Mouse (Mus musculus): ENCODE data around the gene Ssr2. TPM values are rescaled to one million over a fixed set of nuclear protein-coding genes. Genes with fewer than 3 reads are reported as not detected.
A peak's percentile ranks its signal among the peaks of the same experiment; 100 is the strongest.

Ssr2 gene
- polyA plus RNA-seq, 1 experiment, result 6.5 TPM

DNA sequence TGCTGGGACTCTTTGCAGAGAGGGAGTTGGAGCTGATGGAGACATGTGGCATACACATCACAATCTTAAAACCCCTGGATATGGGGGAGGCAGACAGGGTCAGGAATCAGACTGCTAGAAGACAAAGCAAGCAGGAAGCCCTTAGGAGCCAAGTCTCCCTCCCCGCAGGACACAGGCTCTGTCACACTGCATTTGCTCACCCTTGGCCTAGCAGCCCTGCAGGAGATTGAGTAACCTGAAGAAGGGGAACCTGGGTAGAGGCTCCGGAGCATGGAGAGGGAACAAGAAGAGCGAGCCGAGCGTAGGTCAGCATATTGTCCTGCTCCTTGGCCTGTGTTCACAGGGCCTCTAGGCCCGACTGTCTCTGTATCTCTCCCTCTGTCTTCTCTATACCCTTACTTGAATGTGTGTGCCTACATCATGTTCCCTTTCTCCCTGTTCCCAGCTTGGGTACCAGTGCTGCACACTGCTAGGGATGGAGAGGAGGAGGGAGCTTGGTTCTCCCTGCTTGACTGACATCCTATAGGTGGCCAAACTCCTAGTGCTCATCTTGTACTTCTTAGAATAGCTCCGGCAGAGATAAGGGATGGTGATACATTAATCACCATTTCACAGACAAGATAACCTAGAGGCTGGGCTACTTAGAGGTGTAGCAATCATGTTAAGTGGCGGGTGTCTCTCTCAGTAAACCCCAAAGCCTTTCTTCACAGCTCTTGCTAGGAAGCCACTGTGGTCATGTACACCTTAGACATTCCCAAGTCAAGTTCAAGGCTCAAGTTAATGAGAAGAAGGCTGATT is 42.6 kb downstream of the Ssr2 start:
- Histone ChIP-seq H3K4me1 (ENCODE audit: control insufficient read depth) (peaks cover 52% of the 10 kb centered on the region), H3K27me3 (ENCODE audit: control insufficient read depth) (peaks cover 29% of the 10 kb centered on the region), H3K36me3 (ENCODE audit: control insufficient read depth) (no peaks in the 10 kb centered on the region), H3K9me3 (ENCODE audit: control insufficient read depth, low read length) (no peaks in the 10 kb centered on the region), H3K4me3 (replicated peaks) (no peak overlapping the region)
- no peak for TF ChIP-seq TAL1 (IDR thresholded peaks at IDR 0.05; ENCODE audit: low read length)
- TF ChIP-seq GATA1 (IDR thresholded peaks at IDR 0.05; ENCODE audit: low read length), result no peak

DNA sequence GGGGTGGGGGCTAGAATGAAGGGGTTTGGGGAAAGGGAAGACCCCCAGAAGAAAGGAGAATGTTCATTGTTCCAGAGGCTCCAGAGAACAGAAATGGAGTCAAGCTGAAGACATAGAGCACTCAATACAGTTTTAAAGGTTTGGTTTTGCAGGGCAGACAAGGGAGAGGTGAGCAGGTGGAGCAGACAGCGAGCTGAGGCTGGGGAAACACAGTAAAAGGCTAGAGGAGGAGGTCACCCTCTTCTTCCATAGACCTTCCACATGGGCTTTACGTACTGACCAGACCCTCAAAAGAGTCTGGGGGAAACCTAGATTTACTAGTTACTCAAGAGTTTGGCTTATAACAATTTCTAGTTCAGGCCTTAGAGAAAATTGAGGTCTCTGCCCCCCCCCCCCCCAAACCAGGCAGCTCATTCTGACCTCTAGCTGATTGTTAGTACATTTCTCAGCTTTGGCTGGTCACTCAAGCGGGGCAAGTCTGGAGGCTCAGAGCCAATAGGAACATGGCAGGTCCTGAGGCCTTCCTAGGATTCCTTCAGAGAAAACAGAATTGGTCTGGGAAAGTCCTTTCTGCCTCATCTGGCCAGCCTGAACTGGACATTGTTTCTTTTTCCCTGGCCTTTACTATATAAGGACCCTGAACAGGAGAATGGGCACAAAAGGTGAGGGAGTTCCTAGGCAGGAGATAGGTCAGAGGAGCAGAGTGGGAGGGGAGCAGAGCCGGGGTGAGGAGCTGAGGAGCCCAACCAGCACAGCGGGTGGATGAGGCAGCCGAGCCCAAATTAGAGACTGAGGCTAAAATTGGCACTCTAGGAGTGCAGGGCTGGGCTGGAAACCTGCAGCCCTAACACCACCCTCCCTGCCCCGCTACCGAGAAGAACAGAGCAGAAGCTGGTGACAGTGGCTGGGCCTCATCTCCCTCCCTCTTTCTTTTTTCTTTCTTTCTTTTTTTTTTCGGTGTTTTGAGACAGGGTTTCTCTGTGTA is 43.7 kb downstream of the Ssr2 start:
- Histone ChIP-seq H3K27me3 (ENCODE audit: control insufficient read depth) (peaks cover 29% of the 10 kb centered on the region), H3K9me3 (ENCODE audit: control insufficient read depth, low read length) (no peaks in the 10 kb centered on the region), H3K4me3 (replicated peaks) (no peak overlapping the region), H3K4me1 (ENCODE audit: control insufficient read depth) (peaks cover 63% of the 10 kb centered on the region), H3K36me3 (ENCODE audit: control insufficient read depth) (no peaks in the 10 kb centered on the region)
- TF ChIP-seq TAL1 (IDR thresholded peaks at IDR 0.05; ENCODE audit: low read length) (no peak), GATA1 (IDR thresholded peaks at IDR 0.05; ENCODE audit: low read length) (no peak)

DNA sequence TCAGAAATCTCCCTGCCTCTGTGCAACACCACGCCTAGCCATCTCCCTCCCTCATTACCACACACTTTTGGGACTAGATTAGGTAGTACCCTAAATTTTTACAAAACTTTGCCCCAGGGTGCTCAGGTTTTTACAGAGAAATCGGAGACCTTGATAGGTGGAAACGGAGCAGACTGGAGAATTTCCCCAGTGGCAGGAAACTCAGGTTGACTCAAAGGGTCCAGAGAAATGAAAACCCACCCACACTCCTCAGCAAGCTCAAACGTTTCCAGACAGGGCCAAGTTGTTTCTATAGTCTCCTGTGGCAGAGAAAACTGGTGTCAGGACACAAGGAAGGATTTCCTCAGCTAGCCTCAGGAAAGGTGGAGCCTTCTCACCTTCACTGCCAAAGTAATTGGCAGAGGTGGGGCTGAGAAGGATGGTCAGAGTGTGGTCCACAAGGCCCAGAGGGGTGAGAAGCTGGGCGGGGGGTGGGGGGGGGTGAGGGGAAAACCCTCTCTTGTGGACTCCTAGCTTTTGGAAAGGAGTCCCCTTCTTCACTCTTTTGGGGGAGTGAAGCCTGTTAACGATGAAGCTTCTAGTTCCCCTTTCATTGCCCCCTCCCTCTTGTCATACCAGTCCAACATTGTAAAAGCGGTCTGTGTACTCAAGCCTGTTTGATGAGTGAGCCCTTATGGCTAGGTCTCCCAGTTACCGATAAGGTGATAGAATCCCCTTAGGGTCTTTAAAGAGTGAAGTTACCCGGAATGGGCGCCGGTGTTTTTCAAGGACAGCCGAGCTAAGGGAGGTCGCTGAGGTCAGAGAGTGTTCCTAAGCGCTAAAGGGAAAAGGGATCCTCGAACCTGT is 44.7 kb downstream of the Ssr2 start:
- no peaks in the 10 kb centered on the region for H3K9me3 ChIP-seq (ENCODE audit: control insufficient read depth, low read length)
- TF ChIP-seq TAL1 (IDR thresholded peaks at IDR 0.05; ENCODE audit: low read length) (no peak), GATA1 (IDR thresholded peaks at IDR 0.05; ENCODE audit: low read length) (no peak)
- H3K4me1 ChIP-seq (ENCODE audit: control insufficient read depth), result peaks cover 63% of the 10 kb centered on the region
- peaks cover 29% of the 10 kb centered on the region for H3K27me3 ChIP-seq (ENCODE audit: control insufficient read depth)
- H3K36me3 ChIP-seq (ENCODE audit: control insufficient read depth), result no peaks in the 10 kb centered on the region
- H3K4me3 ChIP-seq (replicated peaks), result peak overlapping the region; percentile 73

DNA sequence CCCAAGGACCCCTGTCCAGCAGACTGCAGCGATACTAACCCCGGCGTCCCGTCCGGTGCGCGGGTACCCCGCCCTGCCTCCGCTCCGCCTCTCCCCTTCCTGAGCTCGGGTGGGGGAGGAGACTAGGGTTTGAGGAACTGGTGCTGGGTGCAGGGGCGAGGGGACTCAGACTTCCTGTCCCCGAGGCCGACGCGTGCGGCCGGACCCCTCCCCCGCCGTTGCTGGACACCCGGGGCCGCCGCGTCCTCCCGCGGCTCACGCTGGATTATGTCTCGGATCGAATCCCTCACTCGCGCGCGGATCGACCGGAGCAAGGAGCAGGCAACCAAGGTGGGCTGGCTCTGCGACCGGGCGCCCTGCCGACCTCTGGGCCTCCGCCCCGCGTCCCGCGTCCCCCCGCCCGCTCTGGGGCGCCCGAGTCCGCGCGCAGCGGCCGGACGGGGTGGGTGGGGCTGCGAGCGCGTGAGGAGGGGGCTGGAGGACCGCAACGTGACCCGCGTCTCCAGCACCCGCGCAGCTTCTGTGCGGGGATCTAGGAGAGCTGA is 45.4 kb downstream of the Ssr2 start:
- TF ChIP-seq GATA1 (IDR thresholded peaks at IDR 0.05; ENCODE audit: low read length) (no peak), TAL1 (IDR thresholded peaks at IDR 0.05; ENCODE audit: low read length) (no peak)
- H3K4me3 ChIP-seq (replicated peaks), result peak overlapping the region; percentile 73

DNA sequence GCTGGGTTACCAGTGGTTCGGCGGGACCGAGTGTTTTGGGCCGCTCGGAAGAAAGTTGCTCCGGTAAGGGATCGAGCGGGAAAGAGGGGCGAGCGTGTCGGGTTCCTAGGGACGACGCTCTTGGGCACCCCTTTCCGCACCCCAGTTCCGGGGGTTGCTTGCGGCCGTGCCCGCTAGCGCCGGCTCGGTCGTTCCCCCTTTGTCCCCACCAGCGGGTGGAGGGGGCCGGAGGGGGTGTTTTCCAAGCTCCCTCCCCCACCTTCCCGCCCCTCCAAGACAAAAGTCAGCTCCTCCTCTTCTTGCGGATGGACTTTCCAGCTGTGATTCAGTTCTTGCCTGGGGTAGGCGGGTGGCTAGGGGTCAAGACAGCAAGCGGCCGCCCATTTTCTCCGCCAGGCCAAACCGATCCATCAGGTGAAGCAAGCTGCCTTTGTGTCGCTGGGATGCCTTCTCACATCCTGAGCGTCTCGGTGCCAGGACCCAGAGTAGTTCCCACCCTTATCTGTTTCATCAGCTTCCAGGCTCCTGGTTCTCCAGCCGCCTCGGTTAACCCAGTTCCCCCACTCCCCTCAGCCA is 45.9 kb downstream of the Ssr2 start:
- H3K4me1 ChIP-seq (ENCODE audit: control insufficient read depth), result peaks cover 74% of the 10 kb centered on the region
- H3K9me3 ChIP-seq (ENCODE audit: control insufficient read depth, low read length), result no peaks in the 10 kb centered on the region
- peaks cover 29% of the 10 kb centered on the region for H3K27me3 ChIP-seq (ENCODE audit: control insufficient read depth)
- no peaks in the 10 kb centered on the region; the same call in 1 of the 2 replicates for H3K36me3 ChIP-seq (ENCODE audit: control insufficient read depth)
- peak overlapping the region; percentile 73 for H3K4me3 ChIP-seq (replicated peaks)
- TF ChIP-seq TAL1 (IDR thresholded peaks at IDR 0.05; ENCODE audit: low read length) (no peak), GATA1 (IDR thresholded peaks at IDR 0.05; ENCODE audit: low read length) (no peak)

More for the DNA sequence above, 45.4 kb downstream of the Ssr2 start:
- Histone ChIP-seq H3K4me1 (ENCODE audit: control insufficient read depth) (peaks cover 68% of the 10 kb centered on the region), H3K9me3 (ENCODE audit: control insufficient read depth, low read length) (no peaks in the 10 kb centered on the region), H3K36me3 (ENCODE audit: control insufficient read depth) (no peaks in the 10 kb centered on the region; the same call in 1 of the 2 replicates), H3K27me3 (ENCODE audit: control insufficient read depth) (peaks cover 29% of the 10 kb centered on the region)

DNA sequence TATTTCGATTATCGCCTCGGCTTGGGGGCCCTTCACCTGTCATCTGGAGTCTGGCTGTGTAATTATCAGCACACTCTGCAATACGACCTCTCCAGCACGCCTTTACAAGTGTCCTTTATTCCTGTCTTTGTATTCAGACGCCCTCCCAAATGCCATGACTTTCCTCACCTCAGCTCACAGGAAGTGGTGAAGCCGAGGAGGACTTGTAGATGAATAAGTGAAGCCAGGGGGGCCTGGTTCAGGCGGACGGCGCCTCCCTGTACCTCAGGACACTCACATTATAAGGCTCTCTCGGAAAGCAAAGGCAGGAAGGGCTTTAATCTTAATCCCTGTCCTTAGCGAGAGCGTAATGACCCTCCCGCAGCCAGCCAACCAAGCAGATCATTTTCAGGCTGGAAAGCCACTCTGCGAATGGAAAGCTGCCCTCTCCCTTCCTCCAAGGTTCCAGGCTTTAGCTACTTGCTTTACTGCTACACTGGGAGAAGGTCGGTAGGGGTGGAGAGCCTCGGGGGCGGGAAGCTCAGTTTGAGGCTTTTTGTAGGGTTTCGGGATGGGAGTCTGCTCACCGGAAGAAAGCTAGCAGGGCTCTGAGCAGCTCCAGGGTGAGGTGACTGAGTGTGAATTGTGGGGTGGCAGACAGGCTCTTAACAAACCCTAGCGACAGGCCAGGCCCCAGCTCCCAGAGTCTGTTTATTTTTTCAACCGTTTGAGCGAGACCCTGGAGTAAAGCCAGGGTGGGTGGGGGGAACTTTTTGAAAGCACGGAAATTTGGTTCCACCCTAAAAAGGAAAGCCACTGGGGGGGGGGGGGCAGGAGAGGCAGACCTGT is 46.7 kb downstream of the Ssr2 start:
- TF ChIP-seq GATA1 (IDR thresholded peaks at IDR 0.05; ENCODE audit: low read length), result no peak
- TF ChIP-seq TAL1 (IDR thresholded peaks at IDR 0.05; ENCODE audit: low read length), result no peak
- Histone ChIP-seq H3K36me3 (ENCODE audit: control insufficient read depth) (no peaks in the 10 kb centered on the region; the same call in 1 of the 2 replicates), H3K9me3 (ENCODE audit: control insufficient read depth, low read length) (no peaks in the 10 kb centered on the region), H3K27me3 (ENCODE audit: control insufficient read depth) (peaks cover 29% of the 10 kb centered on the region), H3K4me3 (replicated peaks) (peak overlapping the region; percentile 73), H3K4me1 (ENCODE audit: control insufficient read depth) (peaks cover 81% of the 10 kb centered on the region)

DNA sequence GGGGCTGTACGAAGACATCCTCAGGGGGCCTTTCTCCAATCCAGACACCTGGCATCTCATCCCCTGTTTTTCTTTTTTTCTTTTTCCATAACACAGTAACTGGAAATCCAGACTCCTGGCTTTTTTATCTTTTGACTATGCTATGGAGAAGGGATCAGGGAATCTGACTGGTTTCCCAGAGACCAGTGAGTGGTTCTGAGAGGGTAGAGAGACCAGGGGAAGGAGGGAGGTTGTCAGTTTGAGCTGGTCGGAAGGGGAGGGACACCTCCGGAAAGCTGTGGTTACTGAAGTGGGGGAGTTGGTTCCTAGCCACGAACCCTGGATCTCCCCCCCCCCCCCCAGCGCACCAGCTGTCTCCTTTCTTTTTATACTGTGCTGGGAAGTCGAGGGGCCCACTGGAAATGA is 47.3 kb downstream of the Ssr2 start:
- no peaks in the 10 kb centered on the region; the same call in 1 of the 2 replicates for H3K36me3 ChIP-seq (ENCODE audit: control insufficient read depth)
- no peaks in the 10 kb centered on the region for H3K9me3 ChIP-seq (ENCODE audit: control insufficient read depth, low read length)
- H3K4me3 ChIP-seq (replicated peaks), result peak overlapping the region; percentile 73
- H3K27me3 ChIP-seq (ENCODE audit: control insufficient read depth), result peaks cover 29% of the 10 kb centered on the region
- H3K4me1 ChIP-seq (ENCODE audit: control insufficient read depth), result peaks cover 83% of the 10 kb centered on the region
- TF ChIP-seq TAL1 (IDR thresholded peaks at IDR 0.05; ENCODE audit: low read length) (no peak), GATA1 (IDR thresholded peaks at IDR 0.05; ENCODE audit: low read length) (no peak)
